Mouse (Mus musculus) brain, embryonic 14.5 days (tissue): ENCODE data around the gene Rbm20.

ENCODE experiments used
- CTCF ChIP-seq: fragments of 200-500 bp; IDR thresholded peaks from 2 replicates; pipeline ENCODE4 v1.5.1; 2012; ENCODE audit warnings: inconsistent platforms, mild to moderate bottlenecking, moderate library complexity, borderline replicate concordance; ENCODE audit not compliant: insufficient read depth, insufficient read length; ENCODE audit errors: extremely low read depth
- POLR2A ChIP-seq: fragments of 200-500 bp; IDR thresholded peaks from 2 replicates; pipeline ENCODE4 v1.6.1; 2012; ENCODE audit warnings: mild to moderate bottlenecking, inconsistent platforms, borderline replicate concordance; ENCODE audit not compliant: poor library complexity, insufficient read depth, insufficient read length, severe bottlenecking; ENCODE audit errors: extremely low read depth

GRCm38 (mm10) chr19:53824872-53825680, 148.0 kb downstream of the Rbm20 start:
- TF ChIP-seq POLR2A (no peak), CTCF (no peak)
